Mouse (Mus musculus) central nervous system, embryonic 11.5 days (tissue): ENCODE measurements around the gene Plekhf1. TPM values are rescaled to one million over a fixed set of nuclear protein-coding genes. Genes with fewer than 3 reads are reported as not detected.

Experiments
- polyA plus RNA-seq: library from polyadenylated mRNA; depleted of rRNA; stranded (reverse); fragments of >200 nt; gene quantifications from 2 replicates; pipeline ENCODE4 v1.2.3, GENCODE M21; 2012; rRNA removed

Gene Plekhf1
- polyA plus RNA-seq, result 0.74 and 1.4 TPM in 2 replicates

DNA sequence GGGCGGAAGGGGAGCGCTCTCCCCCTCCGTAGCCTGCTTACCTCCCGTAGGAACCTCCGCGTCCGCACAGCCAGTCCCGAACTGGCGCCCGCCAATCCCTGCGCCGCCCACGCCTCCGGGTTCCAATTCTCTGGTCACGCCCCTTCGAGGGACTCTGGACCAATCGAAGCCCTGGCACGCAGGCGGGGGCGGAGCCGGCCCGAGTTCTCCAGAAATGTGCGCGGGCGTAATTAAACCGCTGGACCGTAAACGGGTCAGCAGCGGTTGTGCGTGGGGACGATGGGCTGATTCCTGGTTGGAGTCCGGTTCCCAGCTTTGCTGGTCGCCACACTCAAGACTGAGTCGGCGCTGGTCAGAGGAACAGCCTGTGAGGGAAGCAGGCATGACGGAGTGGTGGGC is at the start of gene Plekhf1:
Plekhf1 (minus strand) TSS at position 117 of the 399 bp plus-strand sequence.

GRCm38 (mm10) chr7:38270703-38271510 is 43.1 kb upstream of the Plekhf1 start, which contains the start of gene Pop4:
Gene Pop4 (minus strand): TSS chr7:38271423.

GRCm38 (mm10) chr7:38182962-38183687 is 44.7 kb downstream of the Plekhf1 start, which contains the start of gene 1600014C10Rik:
Gene 1600014C10Rik (plus strand): TSS chr7:38183217.

Other genes starting within 250 kb of the Plekhf1 start
- 33.5 and 39.0 TPM in 2 replicates for gene Uri1, start 204.5 kb downstream of the Plekhf1 start, polyA plus RNA-seq
- 54.4 and 59.6 TPM in 2 replicates for gene Ccne1, start 120.5 kb downstream of the Plekhf1 start, polyA plus RNA-seq
- gene 1600014C10Rik, start 44.8 kb downstream of the Plekhf1 start, polyA plus RNA-seq, result 10.5 and 10.8 TPM in 2 replicates
- 66.7 and 71.2 TPM in 2 replicates for gene Pop4, start 43.4 kb upstream of the Plekhf1 start, polyA plus RNA-seq